Comparison of ENCODE assay signal across 18 mouse cellular contexts in the genomic region with DNA sequence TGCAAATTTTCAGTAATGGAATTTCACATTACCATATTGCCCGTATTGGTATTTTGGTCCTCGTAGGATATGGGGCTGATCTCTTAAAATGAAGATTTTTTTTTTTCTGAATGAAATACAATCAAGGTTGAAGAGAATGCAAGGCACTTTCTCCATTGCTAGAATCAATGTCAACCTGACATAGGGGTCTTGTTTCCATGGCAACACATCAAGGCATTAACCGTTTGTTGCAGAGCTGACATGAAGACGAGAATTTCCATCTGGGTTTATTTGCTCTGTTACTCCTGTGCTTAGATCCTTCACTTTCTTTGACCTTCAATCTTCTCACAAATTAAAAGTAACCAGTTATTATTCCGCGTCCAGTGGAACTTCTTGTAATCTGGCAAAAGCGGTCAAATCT.
DNase-seq lines count a peak whose midpoint lies in the region; ATAC-seq and TF ChIP-seq lines count a peak whose summit lies in the region.
"Had no signal": no experiment of that assay in that cellular context is flagged by ENCODE, and none has a peak within 500 bp of the region (broad histone marks: within the 10 kb centered on the region; RNA-seq: fewer than 3 reads in every experiment).

No protein-coding gene starts in this region.

- peaks cover 2% of the 10 kb centered on the region for H3K4me1 ChIP-seq in forebrain, embryonic 12.5 days
- no peaks in the 10 kb centered on the region for H3K4me1 ChIP-seq in forebrain, embryonic 11.5 days (replicated peaks; ENCODE audit: control insufficient read depth, insufficient read depth, low read length)
- H3K4me1 ChIP-seq in forebrain, postnatal 0 days (ENCODE audit: insufficient read depth): peaks cover 5% of the 10 kb centered on the region
- H3K4me1 ChIP-seq in midbrain, embryonic 14.5 days (ENCODE audit: control insufficient read depth, insufficient read depth, low read length): peaks cover 11% of the 10 kb centered on the region
- H3K4me1 ChIP-seq: limb, embryonic 15.5 days; stomach, embryonic 15.5 days had no signal

- no peak overlapping the region for H3K4me2 ChIP-seq in forebrain, embryonic 12.5 days
- H3K4me2 ChIP-seq in forebrain, embryonic 11.5 days (ENCODE audit: low read depth, low read length, severe bottlenecking): no peak overlapping the region
- no peak overlapping the region for H3K4me2 ChIP-seq in forebrain, postnatal 0 days (ENCODE audit: low read depth)
- H3K4me2 ChIP-seq in midbrain, embryonic 14.5 days (ENCODE audit: low read length): no peak overlapping the region
- H3K4me2 ChIP-seq: limb, embryonic 15.5 days; stomach, embryonic 15.5 days had no signal

- no peak overlapping the region for H3K4me3 ChIP-seq in forebrain, embryonic 12.5 days (replicated peaks)
- no peak overlapping the region for H3K4me3 ChIP-seq in forebrain, embryonic 11.5 days (ENCODE audit: low read depth, low read length)
- H3K4me3 ChIP-seq in forebrain, postnatal 0 days (ENCODE audit: low read depth, low read length): no peak overlapping the region
- H3K4me3 ChIP-seq in midbrain, embryonic 14.5 days (replicated peaks; ENCODE audit: low read depth, low read length): no peak overlapping the region
- H3K4me3 ChIP-seq: limb, embryonic 15.5 days; myocyte; stomach, embryonic 15.5 days had no signal

- DNase-seq in forebrain, embryonic 11.5 days (ENCODE audit: low spot score): no peak
- DNase-seq in R1 (ENCODE audit: low read depth, low spot score): peak; percentile 36
- DNase-seq in forebrain, postnatal 0 days: peak; percentile 45
- DNase-seq in midbrain, embryonic 14.5 days: peak; percentile 89
- DNase-seq in heart, adult 11 months: no peak
- no peak for DNase-seq in cerebellum, postnatal 25 days
- no peak for DNase-seq in adrenal gland, postnatal 4 days (ENCODE audit: low spot score in 2 of 2)
- DNase-seq: adrenal gland, postnatal 25 days; cerebellum, adult 9-11 months; kidney, adult 2 months; kidney, postnatal 36 days; layer of hippocampus, adult 9-11 months; lung, postnatal 10 days; thymus, adult 2 months had no signal

- no peak overlapping the region for H3K9ac ChIP-seq in forebrain, embryonic 12.5 days
- H3K9ac ChIP-seq in forebrain, embryonic 11.5 days (ENCODE audit: low read length): no peak overlapping the region
- no peak overlapping the region for H3K9ac ChIP-seq in forebrain, postnatal 0 days
- H3K9ac ChIP-seq in midbrain, embryonic 14.5 days (replicated peaks; ENCODE audit: low read length): no peak overlapping the region
- H3K9ac ChIP-seq: limb, embryonic 15.5 days; stomach, embryonic 15.5 days had no signal

- H3K27me3 ChIP-seq in forebrain, embryonic 12.5 days: no peaks in the 10 kb centered on the region
- no peaks in the 10 kb centered on the region for H3K27me3 ChIP-seq in forebrain, embryonic 11.5 days (ENCODE audit: control insufficient read depth, insufficient read depth, low read length)
- H3K27me3 ChIP-seq in forebrain, postnatal 0 days (ENCODE audit: insufficient read depth, low read length): no peaks in the 10 kb centered on the region
- no peaks in the 10 kb centered on the region for H3K27me3 ChIP-seq in midbrain, embryonic 14.5 days (ENCODE audit: control insufficient read depth, insufficient read depth, low read length)
- H3K27me3 ChIP-seq: stomach, embryonic 15.5 days had no signal

- no peak overlapping the region for H3K27ac ChIP-seq in forebrain, embryonic 12.5 days
- H3K27ac ChIP-seq in forebrain, embryonic 11.5 days (ENCODE audit: low read depth, low read length): no peak overlapping the region
- no peak overlapping the region for H3K27ac ChIP-seq in forebrain, postnatal 0 days (ENCODE audit: low read depth, low read length)
- H3K27ac ChIP-seq in midbrain, embryonic 14.5 days (replicated peaks; ENCODE audit: low read depth, low read length): peak overlapping the region; percentile 45; the same call in 1 of the 2 replicates
- H3K27ac ChIP-seq: limb, embryonic 15.5 days; stomach, embryonic 15.5 days had no signal

- peak; percentile 45 for ATAC-seq in forebrain, embryonic 12.5 days (ENCODE audit: low FRiP score)
- no peak for ATAC-seq in forebrain, embryonic 11.5 days (replicated peaks; ENCODE audit: low FRiP score)
- ATAC-seq in forebrain, postnatal 0 days: peak; percentile 37; the same call in 1 of the 2 replicates
- no peak; the same call in 1 of the 2 replicates for ATAC-seq in midbrain, embryonic 14.5 days (ENCODE audit: low FRiP score, low TSS enrichment)

- WGBS in forebrain, embryonic 12.5 days: 54% methylated on average over 7 of the region's 7 CpGs
- 60% methylated on average over 7 of the region's 7 CpGs for WGBS in forebrain, embryonic 11.5 days
- WGBS in forebrain, postnatal 0 days: 48% methylated on average over 7 of the region's 7 CpGs
- 33% methylated on average over 7 of the region's 7 CpGs for WGBS in midbrain, embryonic 14.5 days

- H3K36me3 ChIP-seq in forebrain, embryonic 12.5 days (replicated peaks): no peaks in the 10 kb centered on the region
- no peaks in the 10 kb centered on the region for H3K36me3 ChIP-seq in forebrain, embryonic 11.5 days (ENCODE audit: control insufficient read depth, insufficient read depth, low read length)
- H3K36me3 ChIP-seq in forebrain, postnatal 0 days (ENCODE audit: insufficient read depth): no peaks in the 10 kb centered on the region
- H3K36me3 ChIP-seq in midbrain, embryonic 14.5 days (ENCODE audit: control insufficient read depth, insufficient read depth, low read length): no peaks in the 10 kb centered on the region
- H3K36me3 ChIP-seq: limb, embryonic 15.5 days; stomach, embryonic 15.5 days had no signal

- H3K9me3 ChIP-seq in forebrain, embryonic 12.5 days: no peaks in the 10 kb centered on the region
- no peaks in the 10 kb centered on the region for H3K9me3 ChIP-seq in forebrain, embryonic 11.5 days (ENCODE audit: control insufficient read depth, low read length)
- H3K9me3 ChIP-seq in forebrain, postnatal 0 days (ENCODE audit: low read length): no peaks in the 10 kb centered on the region
- no peaks in the 10 kb centered on the region for H3K9me3 ChIP-seq in midbrain, embryonic 14.5 days (ENCODE audit: control insufficient read depth, low read length)
- H3K9me3 ChIP-seq: limb, embryonic 15.5 days; stomach, embryonic 15.5 days had no signal

- TF ChIP-seq CTCF in forebrain, postnatal 0 days (IDR thresholded peaks at IDR 0.05; ENCODE audit: low read depth): no peak

Comparison
In these comparisons a context has a peak if more than half of its experiments do, and no peak if none do; other contexts are left out.
1. ATAC-seq: peak in forebrain, embryonic 12.5 days (single experiment) and forebrain, postnatal 0 days (single experiment); none in forebrain, embryonic 11.5 days (single experiment) and midbrain, embryonic 14.5 days (single experiment).
2. DNase-seq: peak in R1 (single experiment), forebrain, postnatal 0 days (single experiment) and midbrain, embryonic 14.5 days (single experiment); none in forebrain, embryonic 11.5 days (single experiment), heart, adult 11 months (single experiment), cerebellum, postnatal 25 days (0 of 2) and adrenal gland, postnatal 4 days (0 of 2).